8 mouse cellular contexts compared by ENCODE assay signal in genomic region chr9:66125543-66126455, GRCm38 (mm10). TPM values are rescaled to one million over a fixed set of nuclear protein-coding genes. Genes with fewer than 3 reads are reported as not detected.
DNase-seq lines count a peak whose midpoint lies in the region; ATAC-seq and TF ChIP-seq lines count a peak whose summit lies in the region.

No protein-coding gene starts in this region.

- ATAC-seq in lung, embryonic 16.5 days (ENCODE audit: low read depth), result no peak
- ATAC-seq in stomach, postnatal 0 days (ENCODE audit: low FRiP score, low TSS enrichment), result no peak

- TF ChIP-seq POLR2A in cortical plate, adult 2 months (IDR thresholded peaks at IDR 0.05; ENCODE audit: extremely low read depth, insufficient read depth, low read length), result no peak

- peak overlapping the region; percentile 73 for H3K27ac ChIP-seq in lung, embryonic 16.5 days (ENCODE audit: low read length)
- no peak overlapping the region for H3K27ac ChIP-seq in cortical plate, adult 2 months (ENCODE audit: insufficient read depth, low read length)
- peak overlapping the region; percentile 67 for H3K27ac ChIP-seq in stomach, postnatal 0 days (replicated peaks)

- peak overlapping the region; percentile 66 for H3K9ac ChIP-seq in lung, embryonic 16.5 days (ENCODE audit: low read length)
- H3K9ac ChIP-seq in stomach, postnatal 0 days (ENCODE audit: low read length), result no peak overlapping the region

- DNase-seq in lung, adult 18-20 months, result no peak
- peak; percentile 22 for DNase-seq in heart, postnatal 4 days
- DNase-seq in lung, postnatal 10 days, result peak; percentile 21
- no peak for DNase-seq in stomach, postnatal 0 days (ENCODE audit: low spot score)
- no peak for DNase-seq in gastrocnemius, postnatal 4 days (ENCODE audit: low spot score in 2 of 2)
- DNase-seq in gastrocnemius, adult 18-20 months (ENCODE audit: low spot score), result no peak

- H3K4me3 ChIP-seq in lung, embryonic 16.5 days (ENCODE audit: low read length), result peak overlapping the region; percentile 64
- H3K4me3 ChIP-seq in cortical plate, adult 2 months (ENCODE audit: insufficient read depth, low read length), result peak overlapping the region; percentile 60; the same call in 1 of the 2 replicates
- H3K4me3 ChIP-seq in stomach, postnatal 0 days (ENCODE audit: low read depth, low read length), result peak overlapping the region; percentile 50

- no peaks in the 10 kb centered on the region for H3K27me3 ChIP-seq in lung, embryonic 16.5 days (ENCODE audit: control insufficient read depth, insufficient read depth, low read depth, low read length)
- H3K27me3 ChIP-seq in stomach, postnatal 0 days (ENCODE audit: control insufficient read depth, insufficient read depth, low read length), result no peaks in the 10 kb centered on the region

- H3K36me3 ChIP-seq in lung, embryonic 16.5 days (ENCODE audit: control insufficient read depth, insufficient read depth, low read length), result peaks cover 1% of the 10 kb centered on the region; the same call in 1 of the 2 replicates
- no peaks in the 10 kb centered on the region for H3K36me3 ChIP-seq in stomach, postnatal 0 days (ENCODE audit: control insufficient read depth, insufficient read depth, low read length)

- peak overlapping the region; percentile 84 for H3K4me2 ChIP-seq in lung, embryonic 16.5 days (ENCODE audit: low read depth, low read length)
- peak overlapping the region; percentile 69 for H3K4me2 ChIP-seq in stomach, postnatal 0 days (replicated peaks; ENCODE audit: low read depth)

- H3K4me1 ChIP-seq in lung, embryonic 16.5 days (replicated peaks; ENCODE audit: control insufficient read depth, insufficient read depth, low read length), result peaks cover 24% of the 10 kb centered on the region
- H3K4me1 ChIP-seq in cortical plate, adult 2 months (ENCODE audit: control insufficient read depth, insufficient read depth, low read length), result no peaks in the 10 kb centered on the region; the same call in 1 of the 2 replicates
- 0 out of 2 replicates have a peak, but pooled peaks cover 3% of the 10 kb centered on the region for H3K4me1 ChIP-seq in stomach, postnatal 0 days (replicated peaks; ENCODE audit: control insufficient read depth, insufficient read depth)

- TF ChIP-seq CTCF in cortical plate, adult 2 months (IDR thresholded peaks at IDR 0.05; ENCODE audit: extremely low read depth, insufficient read depth, low read length), result no peak
- TF ChIP-seq CTCF in stomach, postnatal 0 days (IDR thresholded peaks at IDR 0.05; ENCODE audit: low read depth), result no peak

- WGBS in lung, embryonic 16.5 days, result 44% methylated on average over 12 of the region's 12 CpGs
- 47% methylated on average over 12 of the region's 12 CpGs for WGBS in stomach, postnatal 0 days

- TF ChIP-seq EP300 in stomach, postnatal 0 days (optimal IDR thresholded peaks at IDR 0.05), result no peak

- H3K9me3 ChIP-seq in lung, embryonic 16.5 days (ENCODE audit: control insufficient read depth, low read length), result no peaks in the 10 kb centered on the region
- no peaks in the 10 kb centered on the region for H3K9me3 ChIP-seq in stomach, postnatal 0 days (ENCODE audit: control insufficient read depth, low read length)

RNA-seq across cellular contexts. Expression of gene Snx1, which starts 0.6 kb away (rescaled TPM):
- 123 TPM in 2 replicates for polyA plus RNA-seq in lung, embryonic 16.5 days (2015; fragmentation: Nextera tagmentation; extraction: Ambion mirVana)
- polyA plus RNA-seq in cortical plate, adult 2 months (2012; rRNA removed), result 90.1 and 93.9 TPM in 2 replicates
- total RNA-seq in heart, postnatal 4 days (2021), result 10 to 100 TPM; 39.3 to 40.4 TPM
- 77.5 and 77.6 TPM in 2 replicates for polyA plus RNA-seq in stomach, postnatal 0 days (2015; fragmentation: Nextera tagmentation; extraction: Ambion mirVana)
- total RNA-seq in gastrocnemius, postnatal 4 days (2021), result 10 to 100 TPM; 71.9 to 77.6 TPM
- total RNA-seq in gastrocnemius, adult 18-20 months (2021), result 10 to 100 TPM; 10.7 to 13.3 TPM

RNA-seq across cellular contexts. Expression of gene Ciao2a, which starts 0.6 kb away (rescaled TPM):
- polyA plus RNA-seq in lung, embryonic 16.5 days (2015; fragmentation: Nextera tagmentation; extraction: Ambion mirVana), result 139 and 141 TPM in 2 replicates
- 25.0 and 29.0 TPM in 2 replicates for polyA plus RNA-seq in cortical plate, adult 2 months (2012; rRNA removed)
- total RNA-seq in heart, postnatal 4 days (2021), result 10 to 100 TPM; 99.1 to 99.6 TPM
- 131 and 138 TPM in 2 replicates for polyA plus RNA-seq in stomach, postnatal 0 days (2015; fragmentation: Nextera tagmentation; extraction: Ambion mirVana)
- total RNA-seq in gastrocnemius, postnatal 4 days (2021), result 10 to 100 TPM; 50.4 to 57.5 TPM
- 10 to 100 TPM; 49.7 to 53.9 TPM for total RNA-seq in gastrocnemius, adult 18-20 months (2021)

RNA-seq across cellular contexts. Expression of gene Dapk2, which starts 32.2 kb away (rescaled TPM):
- 22.8 and 27.3 TPM in 2 replicates for polyA plus RNA-seq in lung, embryonic 16.5 days (2015; fragmentation: Nextera tagmentation; extraction: Ambion mirVana)
- 4.2 and 6.8 TPM in 2 replicates for polyA plus RNA-seq in cortical plate, adult 2 months (2012; rRNA removed)
- 1 to 10 TPM; 3.1 to 3.8 TPM for total RNA-seq in heart, postnatal 4 days (2021)
- polyA plus RNA-seq in stomach, postnatal 0 days (2015; fragmentation: Nextera tagmentation; extraction: Ambion mirVana), result 11.8 and 13.2 TPM in 2 replicates
- total RNA-seq in gastrocnemius, postnatal 4 days (2021), result 10 to 100 TPM; 10.2 to 12.3 TPM
- total RNA-seq in gastrocnemius, adult 18-20 months (2021), result 10 to 100 TPM; 36.8 to 37.2 TPM

RNA-seq across cellular contexts. Expression of gene Snx22, which starts 56.3 kb away (rescaled TPM):
- polyA plus RNA-seq in lung, embryonic 16.5 days (2015; fragmentation: Nextera tagmentation; extraction: Ambion mirVana), result 8.6 and 11.2 TPM in 2 replicates
- 7.2 and 7.3 TPM in 2 replicates for polyA plus RNA-seq in cortical plate, adult 2 months (2012; rRNA removed)
- total RNA-seq in heart, postnatal 4 days (2021), result 1 to 10 TPM; 1.1 to 1.2 TPM
- 1.5 TPM in 2 replicates for polyA plus RNA-seq in stomach, postnatal 0 days (2015; fragmentation: Nextera tagmentation; extraction: Ambion mirVana)
- total RNA-seq in gastrocnemius, postnatal 4 days (2021), result under 1 TPM; 0.52 to 0.83 TPM
- total RNA-seq in gastrocnemius, adult 18-20 months (2021), result under 1 TPM in 1 of 2 experiments, not detected in 1; 0.17 TPM

Comparison
In these comparisons a context has a peak if more than half of its experiments do, and no peak if none do; other contexts are left out.
1. DNase-seq: peak in heart, postnatal 4 days (single experiment) and lung, postnatal 10 days (single experiment); none in lung, adult 18-20 months (0 of 2), stomach, postnatal 0 days (single experiment), gastrocnemius, postnatal 4 days (0 of 2) and gastrocnemius, adult 18-20 months (single experiment).
2. Peak in every context shown above with its lines, with median percentiles within 50 percentile points of each other: H3K4me3 ChIP-seq.